Mouse (Mus musculus): ENCODE measurements around the gene Ogfod2. TPM values are rescaled to one million over a fixed set of nuclear protein-coding genes. Genes with fewer than 3 reads are reported as not detected.

Ogfod2 gene
- 48.9 and 92.4 TPM in 2 replicates for polyA plus RNA-seq (2012; ENCODE audit: low replicate concordance)

DNA sequence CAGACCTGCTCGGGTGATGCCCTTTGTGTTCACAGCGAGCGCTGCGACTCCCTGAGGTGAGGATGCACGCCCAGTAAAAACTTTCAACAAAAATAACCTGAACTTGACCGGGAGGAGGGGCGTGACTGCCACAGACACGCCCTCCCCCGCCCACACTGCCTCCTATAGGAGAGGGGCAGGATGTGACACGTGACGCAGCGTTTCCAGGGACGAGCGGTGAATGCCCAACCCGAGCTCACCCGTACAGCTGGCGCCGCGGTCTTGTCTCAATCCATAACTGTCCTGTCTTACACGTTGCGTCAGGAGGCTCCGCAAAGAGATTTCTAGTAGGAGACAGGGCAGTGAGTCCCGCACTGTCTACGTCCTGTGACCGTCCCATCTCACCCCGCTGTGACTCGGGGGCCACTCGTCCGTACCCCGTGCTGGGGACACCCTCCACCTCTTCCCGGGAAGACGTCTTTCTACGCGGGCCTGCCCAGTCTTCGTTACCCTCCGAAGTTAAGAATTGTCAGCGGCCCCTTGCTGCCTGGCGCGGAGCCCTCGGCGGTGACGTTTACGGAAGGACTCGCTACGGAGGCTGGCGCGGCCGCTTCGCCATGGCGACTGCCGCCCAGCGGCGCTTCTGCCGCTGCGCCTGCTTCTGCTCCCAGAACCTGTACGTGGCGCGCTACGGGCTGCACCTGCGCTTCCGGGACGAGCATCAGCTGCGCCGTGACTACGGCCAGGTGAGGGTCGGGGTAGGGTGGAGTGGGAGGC lies at the start of gene Ogfod2:
Gene Ogfod2, plus strand, starts transcription at position 556 of the 756 bp plus-strand sequence.

DNA sequence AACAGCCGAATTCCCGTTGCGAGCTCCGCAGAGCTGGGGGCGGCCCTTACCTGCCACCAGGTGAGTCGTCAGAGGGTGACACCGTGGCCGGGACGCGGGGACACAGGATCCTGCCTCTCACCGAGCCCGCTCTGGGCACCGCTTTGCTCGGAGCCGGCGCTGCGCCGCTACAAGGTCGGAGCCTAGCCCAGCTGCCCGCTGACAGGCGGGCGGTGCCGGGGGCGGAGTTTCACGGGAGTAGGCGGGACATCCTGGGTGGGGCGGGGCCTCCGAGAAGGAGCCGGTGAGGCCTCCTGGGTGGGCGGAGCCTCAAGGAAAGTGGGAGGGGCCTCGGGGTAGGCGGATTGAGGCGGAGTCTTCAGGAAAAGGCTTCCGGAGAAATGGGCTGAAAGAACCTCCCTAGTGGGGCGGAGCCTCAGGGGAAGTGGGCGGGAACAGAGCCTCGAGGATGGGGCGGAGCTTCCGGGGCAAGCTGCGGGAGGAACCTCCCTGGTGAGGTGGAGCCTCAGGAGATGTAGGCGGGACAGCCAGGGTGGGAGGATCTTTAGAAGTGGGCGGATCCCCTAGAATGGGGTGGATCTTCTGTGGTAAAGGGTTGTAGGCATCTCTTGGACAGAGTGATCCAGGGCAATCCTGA lies 16.4 kb upstream of the Ogfod2 start, which contains the start of gene Abcb9:
Gene Abcb9, minus strand, starts transcription at position 203 of the 637 bp plus-strand sequence.

DNA sequence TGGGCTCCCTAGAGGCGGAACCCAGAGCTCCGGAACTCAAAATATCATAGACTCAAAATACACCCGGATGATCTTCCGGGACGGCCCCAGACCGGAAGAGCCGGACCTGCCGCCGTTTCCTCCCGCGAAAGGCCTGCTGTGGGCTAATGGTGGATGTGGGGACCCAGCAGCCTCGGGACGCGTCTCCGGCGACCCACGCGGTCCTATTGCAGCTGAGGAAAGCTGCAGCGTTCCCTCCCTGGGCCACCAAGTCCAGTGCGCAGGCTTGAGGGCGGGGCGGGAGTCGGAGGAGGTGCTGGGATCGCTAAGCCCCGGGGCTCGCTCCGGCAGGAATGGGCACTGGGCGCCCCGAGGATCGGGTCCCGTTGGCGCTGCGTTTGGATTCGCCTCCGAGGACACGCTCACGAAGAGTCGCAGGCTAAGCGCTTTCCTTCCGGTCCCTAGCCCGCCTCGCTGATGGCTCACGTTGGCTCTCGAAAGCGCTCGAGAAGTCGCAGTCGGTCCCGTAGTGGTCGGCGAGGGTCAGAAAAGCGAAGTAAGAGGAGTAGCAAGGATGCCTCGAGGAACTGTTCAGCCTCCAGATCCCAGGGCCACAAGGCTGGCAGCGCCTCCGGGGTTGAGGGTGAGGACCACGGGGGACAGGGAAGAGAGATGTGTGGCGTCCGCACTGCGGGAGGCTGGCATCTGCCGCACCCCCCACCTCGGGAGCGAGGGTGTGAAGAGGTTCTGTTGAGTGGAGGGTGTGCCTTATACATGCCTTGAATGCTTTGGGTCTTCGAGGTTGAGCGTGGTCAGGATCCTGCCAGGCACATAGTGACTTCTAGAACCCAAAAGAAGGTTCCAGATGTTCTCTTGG lies 4.1 kb downstream of the Ogfod2 start, which contains the start of gene Arl6ip4:
Gene Arl6ip4, plus strand, starts transcription at position 100 of the 856 bp plus-strand sequence.

Other genes starting within 250 kb of the Ogfod2 start
- gene Hcar2, start 246.8 kb upstream of the Ogfod2 start, polyA plus RNA-seq (2012; ENCODE audit: low replicate concordance): 0.83 and 2.8 TPM in 2 replicates
- 0.04 TPM in 1 of 2 replicates, not detected in the other for gene Hcar1, start 232.3 kb upstream of the Ogfod2 start, polyA plus RNA-seq (2012; ENCODE audit: low replicate concordance)
- 53.6 and 56.4 TPM in 2 replicates for gene Denr, start 205.1 kb upstream of the Ogfod2 start, polyA plus RNA-seq (2012; ENCODE audit: low replicate concordance)
- gene Gm43518, start 184.9 kb upstream of the Ogfod2 start, polyA plus RNA-seq (2012; ENCODE audit: low replicate concordance): not detected in 2 replicates
- 5.2 and 9.3 TPM in 2 replicates for gene Ccdc62, start 181.6 kb upstream of the Ogfod2 start, polyA plus RNA-seq (2012; ENCODE audit: low replicate concordance)
- gene Hip1r, start 138.7 kb upstream of the Ogfod2 start, polyA plus RNA-seq (2012; ENCODE audit: low replicate concordance): 118 and 180 TPM in 2 replicates
- gene Vps37b, start 80.0 kb upstream of the Ogfod2 start, polyA plus RNA-seq (2012; ENCODE audit: low replicate concordance): 221 and 506 TPM in 2 replicates
- 14.4 and 20.3 TPM in 2 replicates for gene Abcb9, start 16.5 kb upstream of the Ogfod2 start, polyA plus RNA-seq (2012; ENCODE audit: low replicate concordance)
- 61.9 and 70.4 TPM in 2 replicates for gene Arl6ip4, start 3.8 kb downstream of the Ogfod2 start, polyA plus RNA-seq (2012; ENCODE audit: low replicate concordance)
- gene Pitpnm2, start 137.5 kb downstream of the Ogfod2 start, polyA plus RNA-seq (2012; ENCODE audit: low replicate concordance): 61.4 and 81.9 TPM in 2 replicates
- 2.8 and 7.4 TPM in 2 replicates for gene Mphosph9, start 215.7 kb downstream of the Ogfod2 start, polyA plus RNA-seq (2012; ENCODE audit: low replicate concordance)
- gene 2810006K23Rik, start 215.8 kb downstream of the Ogfod2 start, polyA plus RNA-seq (2012; ENCODE audit: low replicate concordance): 1.3 and 5.6 TPM in 2 replicates